Mouse (Mus musculus) cortical plate, adult 2 months (tissue): ENCODE measurements at regions not wholly inside any gene's neighbourhood (a gene's known extent, or its start where the extent isn't known, plus 50 kb on each side); places are given as distances from the start of the nearest gene placed in this dataset.

ENCODE experiments used
- CTCF ChIP-seq: fragments of 200-500 bp; IDR thresholded peaks from 2 replicates; pipeline ENCODE4 v1.5.1; 2011; ENCODE audit warnings: mild to moderate bottlenecking, control low read depth, low read length; ENCODE audit not compliant: insufficient read depth; ENCODE audit errors: extremely low read depth
- POLR2A ChIP-seq: fragments of 200-500 bp; IDR thresholded peaks from 2 replicates; pipeline ENCODE4 v1.6.1; 2011; ENCODE audit warnings: mild to moderate bottlenecking, low read length, control low read depth; ENCODE audit not compliant: insufficient read depth; ENCODE audit errors: extremely low read depth

- no peak for TF ChIP-seq CTCF
- no peak for TF ChIP-seq POLR2A
These were observed 371.0 kb upstream of the Gm21798 start for GRCm38 (mm10) chr15:64446411-64447072.
